Mouse (Mus musculus) embryonic facial prominence, embryonic 11.5 days (tissue): Measurements from ENCODE around the gene Plekhm1. TPM values are rescaled to one million over a fixed set of nuclear protein-coding genes. Genes with fewer than 3 reads are reported as not detected.
"Not testable (repeated sequence)": the region's sequence is repeated elsewhere in the genome, so short reads cannot be mapped to it uniquely, and the experiment has no call there.

Experiments used
- ATAC-seq: fragments of 200-750 bp; cut with Nextera tagmentation; replicated peaks from 2 replicates; pipeline ENCODE4 v1.8.0; 2017; ENCODE audit warnings: low read depth; ENCODE audit not compliant: insufficient number of reproducible peaks, low FRiP score, low TSS enrichment
- DNase-seq: peaks from one replicate; pipeline ENCODE4 v3.0.0-alpha.2; 2015; ENCODE audit warnings: low spot score
- H3K27ac ChIP-seq: fragments of 300-500 bp; sonication (generic); replicated peaks from 2 replicates; pipeline ENCODE4 v1.5.1; 2014; ENCODE audit warnings: mild to moderate bottlenecking, low read depth, low read length, control low read depth
- H3K27me3 ChIP-seq: fragments of 300-500 bp; sonication (generic); 2 replicates; pipeline ENCODE4 v1.6.1; 2014; ENCODE audit warnings: mild to moderate bottlenecking, low read length, moderate library complexity, mixed read lengths; ENCODE audit not compliant: control insufficient read depth, insufficient read depth
- H3K36me3 ChIP-seq: fragments of 300-500 bp; sonication (generic); replicated peaks from 2 replicates; pipeline ENCODE4 v1.6.1; 2014; ENCODE audit warnings: low read depth, mild to moderate bottlenecking, low read length, moderate library complexity, mixed read lengths; ENCODE audit not compliant: control insufficient read depth, insufficient read depth
- H3K4me1 ChIP-seq: fragments of 300-500 bp; sonication (generic); 2 replicates; pipeline ENCODE4 v1.6.1; 2014; ENCODE audit warnings: low read length, mixed read lengths; ENCODE audit not compliant: control insufficient read depth, insufficient read depth
- H3K4me2 ChIP-seq: fragments of 300-500 bp; sonication (generic); 2 replicates; pipeline ENCODE4 v1.6.1; 2014; ENCODE audit warnings: low read depth, mild to moderate bottlenecking, control low read depth, low read length, moderate library complexity
- H3K4me3 ChIP-seq: fragments of 300-500 bp; sonication (generic); 2 replicates; pipeline ENCODE4 v1.5.1; 2014; ENCODE audit warnings: low read depth, low read length, control low read depth
- H3K9ac ChIP-seq: fragments of 300-500 bp; sonication (generic); replicated peaks from 2 replicates; pipeline ENCODE4 v1.6.1; 2014; ENCODE audit warnings: mild to moderate bottlenecking, control low read depth, low read length
- H3K9me3 ChIP-seq: fragments of 300-500 bp; sonication (generic); replicated peaks from 2 replicates; pipeline ENCODE4 v1.6.1; 2016; ENCODE audit warnings: mild to moderate bottlenecking, low read length, inconsistent platforms, mixed read lengths; ENCODE audit not compliant: control insufficient read depth
- WGBS: fragments of 180-500 bp; shearing (Covaris S2); extraction: QIAGEN DNeasy Blood & Tissue Kit; methylation state at CpG from one replicate; pipeline ENCODE4 v1.1.7; 2014; 5-methylcytosine and 5-hydroxymethylcytosine counted together
- polyA plus RNA-seq: library from polyadenylated mRNA; unstranded; fragments of >200 nt; fragmentation: Nextera tagmentation; extraction: Ambion mirVana; gene quantifications from 2 replicates; pipeline ENCODE4 v1.2.1, GENCODE M21; 2014

Gene Plekhm1
- polyA plus RNA-seq, 1 experiment from 2014 or later = 5.2 TPM

GRCm38 (mm10) chr11:103325172-103325571 is 87.3 kb downstream of the Plekhm1 start:
- H3K4me1 ChIP-seq = no peaks in the 10 kb centered on the region; the same call in 1 of the 2 replicates
- DNase-seq = peak; percentile 86
- no peak overlapping the region for H3K4me3 ChIP-seq
- no peaks in the 10 kb centered on the region; the same call in 1 of the 2 replicates for H3K27me3 ChIP-seq
- no peak; the same call in 1 of the 2 replicates for ATAC-seq
- no peaks in the 10 kb centered on the region for H3K9me3 ChIP-seq
- H3K4me2 ChIP-seq = no peak overlapping the region
- no peak overlapping the region for H3K9ac ChIP-seq
- H3K36me3 ChIP-seq = no peaks in the 10 kb centered on the region
- WGBS = 14% methylated on average over 8 of the region's 8 CpGs
- H3K27ac ChIP-seq = no peak overlapping the region

GRCm38 (mm10) chr11:103324723-103325122 is 87.8 kb downstream of the Plekhm1 start:
- H3K36me3 ChIP-seq = no peaks in the 10 kb centered on the region
- no peak for ATAC-seq
- no peak overlapping the region for H3K27ac ChIP-seq
- H3K27me3 ChIP-seq = no peaks in the 10 kb centered on the region; the same call in 1 of the 2 replicates
- H3K4me3 ChIP-seq = no peak overlapping the region
- no peaks in the 10 kb centered on the region for H3K9me3 ChIP-seq
- H3K9ac ChIP-seq = no peak overlapping the region
- no peak for DNase-seq
- no peak overlapping the region for H3K4me2 ChIP-seq
- no peaks in the 10 kb centered on the region; the same call in 1 of the 2 replicates for H3K4me1 ChIP-seq
- 65% methylated on average over 13 of the region's 13 CpGs for WGBS

- WGBS = 43% methylated on average over 4 of the region's 4 CpGs
Observed at GRCm38 (mm10) chr11:103322832-103323231, 89.7 kb downstream of the Plekhm1 start.

GRCm38 (mm10) chr11:103320646-103321045 is 91.8 kb downstream of the Plekhm1 start:
- no peak for DNase-seq
- Histone ChIP-seq H3K4me3 (no peak overlapping the region), H3K27me3 (no peaks in the 10 kb centered on the region; the same call in 1 of the 2 replicates), H3K4me1 (no peaks in the 10 kb centered on the region; the same call in 1 of the 2 replicates), H3K36me3 (no peaks in the 10 kb centered on the region), H3K9ac (no peak overlapping the region), H3K9me3 (no peaks in the 10 kb centered on the region), H3K4me2 (no peak overlapping the region), H3K27ac (no peak overlapping the region)
- WGBS = 76% methylated on average over 4 of the region's 4 CpGs
- no peak for ATAC-seq

More at GRCm38 (mm10) chr11:103322832-103323231, 89.7 kb downstream of the Plekhm1 start:
- H3K27me3 ChIP-seq, H3K27ac ChIP-seq, DNase-seq, H3K9me3 ChIP-seq, H3K4me2 ChIP-seq, H3K4me3 ChIP-seq, H3K36me3 ChIP-seq, H3K9ac ChIP-seq, ATAC-seq, H3K4me1 ChIP-seq: not testable (repeated sequence)

- no peak overlapping the region for H3K4me3 ChIP-seq
- no peak overlapping the region for H3K27ac ChIP-seq
- no peak for DNase-seq
- H3K27me3 ChIP-seq = no peaks in the 10 kb centered on the region; the same call in 1 of the 2 replicates
- no peaks in the 10 kb centered on the region for H3K36me3 ChIP-seq
- no peaks in the 10 kb centered on the region; the same call in 1 of the 2 replicates for H3K4me1 ChIP-seq
- ATAC-seq = no peak
- H3K9me3 ChIP-seq = no peaks in the 10 kb centered on the region
- 82% methylated on average over 8 of the region's 8 CpGs for WGBS
- no peak overlapping the region for H3K9ac ChIP-seq
- no peak overlapping the region for H3K4me2 ChIP-seq
Observed at GRCm38 (mm10) chr11:103320196-103320595, 92.3 kb downstream of the Plekhm1 start.

GRCm38 (mm10) chr11:103318042-103318441 is 94.4 kb downstream of the Plekhm1 start:
- 65% methylated on average over 1 of the region's 1 CpGs for WGBS
- H3K4me1 ChIP-seq = no peaks in the 10 kb centered on the region
- H3K9ac ChIP-seq = no peak overlapping the region
- DNase-seq (no peak), ATAC-seq (no peak)
- no peaks in the 10 kb centered on the region for H3K9me3 ChIP-seq
- no peak overlapping the region for H3K4me2 ChIP-seq
- no peaks in the 10 kb centered on the region for H3K36me3 ChIP-seq
- H3K27ac ChIP-seq = no peak overlapping the region
- H3K27me3 ChIP-seq = no peaks in the 10 kb centered on the region
- H3K4me3 ChIP-seq = no peak overlapping the region

- H3K4me3 ChIP-seq = no peak overlapping the region
- H3K4me1 ChIP-seq = peaks cover 3% of the 10 kb centered on the region; the same call in 1 of the 2 replicates
- WGBS = 75% methylated on average over 5 of the region's 5 CpGs
- DNase-seq (no peak), ATAC-seq (no peak)
- H3K9ac ChIP-seq = no peak overlapping the region
- H3K9me3 ChIP-seq = no peaks in the 10 kb centered on the region
- no peak overlapping the region for H3K27ac ChIP-seq
- no peaks in the 10 kb centered on the region for H3K27me3 ChIP-seq
- no peak overlapping the region for H3K4me2 ChIP-seq
- no peaks in the 10 kb centered on the region for H3K36me3 ChIP-seq
Observed at GRCm38 (mm10) chr11:103315379-103315778, 97.1 kb downstream of the Plekhm1 start.

- 78% methylated on average over 10 of the region's 10 CpGs for WGBS
- no peaks in the 10 kb centered on the region for H3K9me3 ChIP-seq
- no peaks in the 10 kb centered on the region for H3K27me3 ChIP-seq
- H3K27ac ChIP-seq = no peak overlapping the region
- no peaks in the 10 kb centered on the region for H3K36me3 ChIP-seq
- H3K9ac ChIP-seq = no peak overlapping the region
- DNase-seq (no peak), ATAC-seq (no peak)
- no peak overlapping the region for H3K4me2 ChIP-seq
- H3K4me1 ChIP-seq = peaks cover 3% of the 10 kb centered on the region; the same call in 1 of the 2 replicates
- H3K4me3 ChIP-seq = no peak overlapping the region
Observed at GRCm38 (mm10) chr11:103314736-103315374, 97.6 kb downstream of the Plekhm1 start.
